Mouse (Mus musculus): ENCODE results near the gene Lin37. TPM values are rescaled to one million over a fixed set of nuclear protein-coding genes. Genes with fewer than 3 reads are reported as not detected.

The Lin37 gene
- polyA plus RNA-seq, 1 experiment from 2014 or later: 33.1 TPM

DNA sequence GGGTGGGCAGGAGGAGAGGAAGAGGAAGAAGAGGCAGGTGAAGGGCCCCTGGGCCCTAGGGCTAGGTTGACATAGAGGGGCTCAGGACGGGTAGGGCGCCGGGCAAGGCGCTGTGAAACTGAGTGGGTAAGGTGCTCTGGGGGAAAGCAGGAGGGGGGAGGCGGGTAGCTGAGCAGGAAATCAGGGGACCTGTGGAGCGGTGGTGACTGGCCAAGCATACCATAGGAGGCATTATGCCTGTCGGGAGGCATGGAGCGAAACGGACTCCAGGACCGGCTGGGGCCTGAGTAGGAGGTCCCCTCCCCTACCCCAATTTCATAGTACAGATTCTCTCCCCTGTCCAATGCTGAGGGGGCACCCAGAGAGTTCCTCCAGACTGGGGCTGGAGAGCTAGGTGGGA lies 36.8 kb downstream of the Lin37 start:
- Histone ChIP-seq H3K4me1 (replicated peaks) (peaks cover 2% of the 10 kb centered on the region; the same call in 1 of the 2 replicates), H3K4me2 (no peak overlapping the region), H3K4me3 (no peak overlapping the region), H3K36me3 (peaks cover 22% of the 10 kb centered on the region), H3K9ac (no peak overlapping the region), H3K9me3 (replicated peaks) (no peaks in the 10 kb centered on the region), H3K27ac (no peak overlapping the region), H3K27me3 (no peaks in the 10 kb centered on the region)
- 85% methylated on average over 10 of the region's 10 CpGs for WGBS
- ATAC-seq (replicated peaks; ENCODE audit: insufficient number of reproducible peaks, insufficient read depth, low FRiP score, low read depth): no peak

DNA sequence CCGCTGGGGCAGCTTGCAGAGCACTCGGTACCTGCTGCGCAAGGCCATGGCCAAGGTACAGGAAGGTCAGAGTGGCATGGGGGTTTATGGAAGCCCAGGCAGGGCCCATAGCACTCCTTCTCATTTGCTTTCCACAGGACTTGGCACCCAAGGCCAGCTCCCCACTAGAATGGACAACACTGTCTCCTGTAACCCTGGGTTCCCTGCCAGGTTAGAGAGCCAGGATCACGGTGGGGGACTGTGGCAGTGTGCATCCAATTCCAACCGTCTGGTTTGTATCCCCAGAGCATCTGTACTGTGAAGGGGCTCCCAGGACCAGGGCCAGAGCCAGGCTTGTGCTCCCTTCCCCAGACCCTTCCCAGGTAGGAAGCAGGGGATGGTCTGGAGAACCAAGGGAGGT lies 38.8 kb downstream of the Lin37 start:
- H3K4me2 ChIP-seq: no peak overlapping the region
- no peak for ATAC-seq (replicated peaks; ENCODE audit: insufficient number of reproducible peaks, insufficient read depth, low FRiP score, low read depth)
- no peaks in the 10 kb centered on the region for H3K27me3 ChIP-seq
- H3K9ac ChIP-seq: no peak overlapping the region
- no peak overlapping the region for H3K27ac ChIP-seq
- H3K36me3 ChIP-seq: peaks cover 12% of the 10 kb centered on the region; the same call in 1 of the 2 replicates
- no peaks in the 10 kb centered on the region for H3K4me1 ChIP-seq (replicated peaks)
- H3K9me3 ChIP-seq (replicated peaks): no peaks in the 10 kb centered on the region
- H3K4me3 ChIP-seq: no peak overlapping the region
- WGBS: 75% methylated on average over 5 of the region's 5 CpGs

DNA sequence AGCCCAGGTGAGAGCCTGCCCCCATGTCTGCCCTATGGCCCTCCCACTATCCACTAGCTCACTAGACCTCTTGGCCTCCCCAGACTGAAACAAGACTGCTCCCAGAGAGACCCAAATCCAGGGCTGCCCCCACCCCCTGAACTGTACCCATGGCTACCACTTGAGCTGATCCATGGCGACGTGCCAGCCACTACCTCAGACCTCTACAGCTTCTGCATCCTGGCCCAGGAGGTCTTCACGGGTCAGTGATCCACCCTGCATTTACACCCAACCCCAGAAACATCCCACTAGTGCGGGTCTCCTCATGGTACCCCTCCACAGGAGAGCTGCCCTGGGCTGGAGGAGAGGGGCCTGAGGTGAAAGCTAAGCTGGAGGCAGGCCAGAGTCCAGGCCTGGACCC lies 39.2 kb downstream of the Lin37 start:
- no peak for ATAC-seq (replicated peaks; ENCODE audit: insufficient number of reproducible peaks, insufficient read depth, low FRiP score, low read depth)
- WGBS: 77% methylated on average over 4 of the region's 4 CpGs

DNA sequence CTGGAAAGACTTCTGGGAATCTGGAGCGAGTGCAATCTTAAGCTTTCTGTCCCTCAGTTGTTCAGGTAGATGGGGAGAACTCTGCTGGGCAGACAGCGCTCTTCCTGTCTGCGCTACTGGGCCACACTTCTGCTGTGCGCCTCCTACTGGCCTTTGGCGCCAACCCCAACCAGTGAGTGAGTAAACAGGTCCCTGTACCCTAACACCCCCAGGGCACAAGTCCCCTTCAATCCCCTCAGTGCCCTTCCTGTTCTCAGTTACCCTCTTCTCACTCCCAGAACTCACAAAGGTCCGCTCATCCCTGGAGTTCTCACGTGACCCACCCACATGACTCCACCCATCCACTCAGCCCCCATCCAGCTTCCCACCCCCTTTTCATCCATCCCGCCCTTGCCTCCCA lies 41.3 kb downstream of the Lin37 start:
- H3K4me2 ChIP-seq: no peak overlapping the region
- WGBS: 34% methylated on average over 8 of the region's 8 CpGs
- H3K36me3 ChIP-seq: peaks cover 4% of the 10 kb centered on the region; the same call in 1 of the 2 replicates
- H3K4me3 ChIP-seq: no peak overlapping the region
- H3K9me3 ChIP-seq (replicated peaks): no peaks in the 10 kb centered on the region
- no peak overlapping the region for H3K9ac ChIP-seq
- ATAC-seq (replicated peaks; ENCODE audit: insufficient number of reproducible peaks, insufficient read depth, low FRiP score, low read depth): no peak
- H3K27ac ChIP-seq: no peak overlapping the region
- H3K27me3 ChIP-seq: peaks cover 6% of the 10 kb centered on the region; the same call in 1 of the 2 replicates
- no peaks in the 10 kb centered on the region for H3K4me1 ChIP-seq (replicated peaks)

More for the DNA sequence above, 39.2 kb downstream of the Lin37 start:
- Histone ChIP-seq H3K27me3 (peaks cover 4% of the 10 kb centered on the region; the same call in 1 of the 2 replicates), H3K4me3 (no peak overlapping the region), H3K36me3 (peaks cover 12% of the 10 kb centered on the region; the same call in 1 of the 2 replicates), H3K9me3 (replicated peaks) (no peaks in the 10 kb centered on the region), H3K27ac (no peak overlapping the region), H3K4me1 (replicated peaks) (no peaks in the 10 kb centered on the region), H3K4me2 (no peak overlapping the region), H3K9ac (no peak overlapping the region)

DNA sequence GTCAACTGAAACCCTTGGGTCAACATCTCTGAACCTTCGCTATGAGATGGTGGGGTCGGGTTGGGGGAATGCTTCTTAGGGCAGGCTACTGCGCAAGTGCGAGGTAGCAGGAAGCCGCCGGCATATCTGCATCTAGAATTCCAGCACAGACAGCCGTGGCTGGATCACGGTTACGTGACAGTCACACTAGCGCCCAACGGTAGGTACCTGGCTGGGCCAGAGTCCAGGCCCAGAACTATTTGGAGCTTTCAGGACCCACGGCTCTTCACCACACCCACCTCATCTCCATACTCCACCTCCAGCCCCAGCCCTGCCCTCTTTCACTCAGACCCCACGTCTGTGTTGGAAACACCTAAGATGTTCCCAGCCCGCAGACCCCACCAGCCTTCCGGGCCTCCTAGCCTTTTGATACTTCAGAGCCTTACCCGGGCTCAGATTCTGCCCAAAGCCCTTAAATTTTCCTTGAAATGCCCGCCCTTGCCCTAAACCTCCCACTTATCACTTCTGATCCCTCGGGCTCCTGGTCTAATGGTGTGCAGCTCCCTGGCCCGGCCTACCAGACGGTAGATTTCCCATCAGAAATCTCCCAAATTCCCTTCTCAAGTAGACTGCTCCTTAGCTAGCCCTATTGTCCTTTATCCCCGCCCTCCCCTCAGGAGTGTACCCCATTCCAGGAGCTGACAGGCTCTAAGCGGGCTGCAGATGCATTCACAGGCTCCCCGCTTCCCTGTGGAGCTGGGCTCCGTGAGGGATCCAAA lies 44.5 kb downstream of the Lin37 start:
- H3K27ac ChIP-seq: no peak overlapping the region
- ATAC-seq (replicated peaks; ENCODE audit: insufficient number of reproducible peaks, insufficient read depth, low FRiP score, low read depth): no peak
- no peaks in the 10 kb centered on the region for H3K4me1 ChIP-seq (replicated peaks)
- H3K27me3 ChIP-seq: peaks cover 6% of the 10 kb centered on the region; the same call in 1 of the 2 replicates
- no peaks in the 10 kb centered on the region for H3K36me3 ChIP-seq
- H3K4me3 ChIP-seq: no peak overlapping the region
- no peak overlapping the region for H3K9ac ChIP-seq
- 49% methylated on average over 24 of the region's 24 CpGs for WGBS
- no peaks in the 10 kb centered on the region for H3K9me3 ChIP-seq (replicated peaks)
- no peak overlapping the region for H3K4me2 ChIP-seq

DNA sequence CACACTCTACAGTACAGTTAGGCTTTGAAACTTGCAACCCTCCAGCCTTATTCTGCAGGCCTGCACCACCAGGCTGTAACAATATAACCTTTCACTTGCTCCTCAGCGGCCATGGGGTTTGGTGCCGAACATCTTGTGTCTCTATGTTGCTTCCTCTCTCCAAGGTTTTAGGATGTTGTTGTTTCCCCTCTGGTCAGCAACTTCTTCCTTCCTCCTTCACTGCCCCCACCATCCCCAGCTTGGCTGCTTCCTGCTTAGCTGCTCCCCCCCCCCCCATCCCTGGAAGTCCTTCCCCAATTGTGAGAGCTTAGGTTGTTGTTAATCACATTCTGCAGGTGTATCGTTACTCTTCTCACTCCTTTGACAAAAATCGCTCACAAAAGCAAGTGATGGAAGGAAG lies 51.6 kb downstream of the Lin37 start:
- H3K9me3 ChIP-seq (replicated peaks): no peaks in the 10 kb centered on the region
- no peak for ATAC-seq (replicated peaks; ENCODE audit: insufficient number of reproducible peaks, insufficient read depth, low FRiP score, low read depth)
- no peak overlapping the region for H3K9ac ChIP-seq
- WGBS: 63% methylated on average over 4 of the region's 4 CpGs
- H3K4me3 ChIP-seq: no peak overlapping the region
- peaks cover 3% of the 10 kb centered on the region; the same call in 1 of the 2 replicates for H3K27me3 ChIP-seq
- H3K4me1 ChIP-seq (replicated peaks): no peaks in the 10 kb centered on the region
- no peaks in the 10 kb centered on the region for H3K36me3 ChIP-seq
- no peak overlapping the region for H3K4me2 ChIP-seq
- H3K27ac ChIP-seq: no peak overlapping the region

Small RNAs within 50 kb of the gene (microRNA-seq; reads per million reads assigned to microRNA genes)
- gene Gm38670 (3.4 reads per million, percentile 12 among the genes with 10 or more reads in this experiment), gene Mir3569 (not detected)

Other genes with a start within 250 kb of the Lin37 start
- gene Syne4, start 245.0 kb downstream of the Lin37 start, polyA plus RNA-seq (2015; fragmentation: Nextera tagmentation; extraction: Ambion mirVana): 6.1 and 18.8 TPM in 2 replicates
- 5.1 TPM in 1 of 2 replicates, not detected in the other for gene E130208F15Rik, start 238.1 kb downstream of the Lin37 start, polyA plus RNA-seq (2015; fragmentation: Nextera tagmentation; extraction: Ambion mirVana)
- gene Sdhaf1, start 235.9 kb downstream of the Lin37 start, polyA plus RNA-seq (2015; fragmentation: Nextera tagmentation; extraction: Ambion mirVana): 14.4 and 17.5 TPM in 2 replicates
- gene Lrfn3, start 197.1 kb downstream of the Lin37 start, polyA plus RNA-seq (2015; fragmentation: Nextera tagmentation; extraction: Ambion mirVana): 1.4 and 2.1 TPM in 2 replicates
- 27.1 and 46.0 TPM in 2 replicates for gene Tyrobp, start 146.1 kb downstream of the Lin37 start, polyA plus RNA-seq (2015; fragmentation: Nextera tagmentation; extraction: Ambion mirVana)
- 0.98 and 2.7 TPM in 2 replicates for gene Hcst, start 140.0 kb downstream of the Lin37 start, polyA plus RNA-seq (2015; fragmentation: Nextera tagmentation; extraction: Ambion mirVana)
- gene Nfkbid, start 138.1 kb downstream of the Lin37 start, polyA plus RNA-seq (2015; fragmentation: Nextera tagmentation; extraction: Ambion mirVana): 0.76 and 1.5 TPM in 2 replicates
- 14.7 and 21.7 TPM in 2 replicates for gene Aplp1, start 114.3 kb downstream of the Lin37 start, polyA plus RNA-seq (2015; fragmentation: Nextera tagmentation; extraction: Ambion mirVana)
- 0.16 TPM in 2 replicates for gene Kirrel2, start 102.1 kb downstream of the Lin37 start, polyA plus RNA-seq (2015; fragmentation: Nextera tagmentation; extraction: Ambion mirVana)
- 0.09 and 0.14 TPM in 2 replicates for gene Nphs1, start 101.5 kb downstream of the Lin37 start, polyA plus RNA-seq (2015; fragmentation: Nextera tagmentation; extraction: Ambion mirVana)
- gene Prodh2, start 66.2 kb downstream of the Lin37 start, polyA plus RNA-seq (2015; fragmentation: Nextera tagmentation; extraction: Ambion mirVana): 0.15 and 0.74 TPM in 2 replicates
- 6.2 and 8.1 TPM in 2 replicates for gene Arhgap33, start 24.8 kb downstream of the Lin37 start, polyA plus RNA-seq (2015; fragmentation: Nextera tagmentation; extraction: Ambion mirVana)
- gene Hspb6, start 7.7 kb downstream of the Lin37 start, polyA plus RNA-seq (2015; fragmentation: Nextera tagmentation; extraction: Ambion mirVana): 155 and 176 TPM in 2 replicates
- gene Proser3, start 7.5 kb downstream of the Lin37 start, polyA plus RNA-seq (2015; fragmentation: Nextera tagmentation; extraction: Ambion mirVana): 8.0 and 9.4 TPM in 2 replicates
- gene U2af1l4, start 3.5 kb upstream of the Lin37 start, polyA plus RNA-seq (2015; fragmentation: Nextera tagmentation; extraction: Ambion mirVana): 90.0 and 97.8 TPM in 2 replicates
- 8.4 and 10.8 TPM in 2 replicates for gene Gm49396, start 3.5 kb upstream of the Lin37 start, polyA plus RNA-seq (2015; fragmentation: Nextera tagmentation; extraction: Ambion mirVana)
- gene Psenen, start 3.8 kb upstream of the Lin37 start, polyA plus RNA-seq (2015; fragmentation: Nextera tagmentation; extraction: Ambion mirVana): 104 and 106 TPM in 2 replicates
- 3.7 and 4.0 TPM in 2 replicates for gene Igflr1, start 5.6 kb upstream of the Lin37 start, polyA plus RNA-seq (2015; fragmentation: Nextera tagmentation; extraction: Ambion mirVana)
- gene Kmt2b, start 28.9 kb upstream of the Lin37 start, polyA plus RNA-seq (2015; fragmentation: Nextera tagmentation; extraction: Ambion mirVana): 4.2 and 4.4 TPM in 2 replicates
- gene Zbtb32, start 39.1 kb upstream of the Lin37 start, polyA plus RNA-seq (2015; fragmentation: Nextera tagmentation; extraction: Ambion mirVana): 0.14 and 0.23 TPM in 2 replicates
- gene Upk1a, start 53.0 kb upstream of the Lin37 start, polyA plus RNA-seq (2015; fragmentation: Nextera tagmentation; extraction: Ambion mirVana): 0.43 and 1.4 TPM in 2 replicates
- gene Cox6b1, start 66.3 kb upstream of the Lin37 start, polyA plus RNA-seq (2015; fragmentation: Nextera tagmentation; extraction: Ambion mirVana): 1,740 and 2,396 TPM in 2 replicates
- gene Etv2, start 76.0 kb upstream of the Lin37 start, polyA plus RNA-seq (2015; fragmentation: Nextera tagmentation; extraction: Ambion mirVana): not detected in 2 replicates
- gene Rbm42, start 90.5 kb upstream of the Lin37 start, polyA plus RNA-seq (2015; fragmentation: Nextera tagmentation; extraction: Ambion mirVana): 73.7 and 92.8 TPM in 2 replicates
- 23.4 and 33.8 TPM in 2 replicates for gene Haus5, start 105.2 kb upstream of the Lin37 start, polyA plus RNA-seq (2015; fragmentation: Nextera tagmentation; extraction: Ambion mirVana)
- not detected in 2 replicates for gene Pmis2, start 111.8 kb upstream of the Lin37 start, polyA plus RNA-seq (2015; fragmentation: Nextera tagmentation; extraction: Ambion mirVana)
- gene 2200002J24Rik, start 139.1 kb upstream of the Lin37 start, polyA plus RNA-seq (2015; fragmentation: Nextera tagmentation; extraction: Ambion mirVana): 1.0 and 1.4 TPM in 2 replicates
- gene Atp4a, start 152.4 kb upstream of the Lin37 start, polyA plus RNA-seq (2015; fragmentation: Nextera tagmentation; extraction: Ambion mirVana): 0.37 and 0.62 TPM in 2 replicates
- 167 and 172 TPM in 2 replicates for gene Tmem147, start 169.7 kb upstream of the Lin37 start, polyA plus RNA-seq (2015; fragmentation: Nextera tagmentation; extraction: Ambion mirVana)
- gene Gapdhs, start 183.8 kb upstream of the Lin37 start, polyA plus RNA-seq (2015; fragmentation: Nextera tagmentation; extraction: Ambion mirVana): 0.13 TPM in 1 of 2 replicates, not detected in the other
- gene Sbsn, start 191.6 kb upstream of the Lin37 start, polyA plus RNA-seq (2015; fragmentation: Nextera tagmentation; extraction: Ambion mirVana): 1.2 and 1.5 TPM in 2 replicates
- 2.8 and 3.6 TPM in 2 replicates for gene Dmkn, start 203.9 kb upstream of the Lin37 start, polyA plus RNA-seq (2015; fragmentation: Nextera tagmentation; extraction: Ambion mirVana)
- gene Krtdap, start 228.1 kb upstream of the Lin37 start, polyA plus RNA-seq (2015; fragmentation: Nextera tagmentation; extraction: Ambion mirVana): 3.8 and 6.4 TPM in 2 replicates